29 mouse cellular contexts compared by ENCODE assay signal in genomic region chr11:5493869-5494268, GRCm38 (mm10). TPM values are rescaled to one million over a fixed set of nuclear protein-coding genes. Genes with fewer than 3 reads are reported as not detected.
A peak's percentile ranks its signal among the peaks of the same experiment; 100 is the strongest.
DNase-seq lines count a peak whose midpoint lies in the region; ATAC-seq and TF ChIP-seq lines count a peak whose summit lies in the region.
"Had no signal": no experiment of that assay in that cellular context is flagged by ENCODE, and none has a peak within 500 bp of the region (broad histone marks: within the 10 kb centered on the region; RNA-seq: fewer than 3 reads in every experiment).

No protein-coding gene starts in this region.

- H3K9me3 ChIP-seq in E14TG2a.4 (ENCODE audit: low read length), result no peaks in the 10 kb centered on the region
- no peaks in the 10 kb centered on the region for H3K9me3 ChIP-seq in embryonic facial prominence, embryonic 11.5 days (replicated peaks; ENCODE audit: control insufficient read depth, low read length)
- H3K9me3 ChIP-seq: forebrain, embryonic 12.5 days; limb, embryonic 13.5 days; lung, embryonic 15.5 days; midbrain, embryonic 12.5 days had no signal

- H3K27me3 ChIP-seq in E14TG2a.4 (ENCODE audit: insufficient read depth, low read length), result no peaks in the 10 kb centered on the region
- no peaks in the 10 kb centered on the region for H3K27me3 ChIP-seq in embryonic facial prominence, embryonic 11.5 days (ENCODE audit: control insufficient read depth, insufficient read depth, low read length)
- H3K27me3 ChIP-seq: CH12.LX; forebrain, embryonic 12.5 days; limb, embryonic 13.5 days; lung, embryonic 15.5 days; midbrain, embryonic 12.5 days had no signal

- DNase-seq in 3T3-L1 (ENCODE audit: low read depth, low spot score), result peak; percentile 34
- DNase-seq in embryo, embryonic 10.5 days (ENCODE audit: low spot score), result peak; percentile 71
- DNase-seq in embryonic facial prominence, embryonic 11.5 days (ENCODE audit: low spot score), result peak; percentile 53
- no peak for DNase-seq in heart, postnatal 36 days
- DNase-seq in heart, postnatal 10 days, result no peak
- DNase-seq in frontal cortex, postnatal 36 days (ENCODE audit: low spot score in 2 of 2), result no peak
- DNase-seq: adrenal gland, adult 8-10 months; cerebellum, adult 8-10 months; cerebellum, postnatal 36 days; forebrain, postnatal 0 days; gastrocnemius, postnatal 25 days; heart, adult 18-20 months; kidney, postnatal 14 days; layer of hippocampus, adult 9-11 months; retina, postnatal 1 day; right cerebral cortex, postnatal 14 days; thymus, postnatal 4 days had no signal

- no peak for ATAC-seq in embryonic facial prominence, embryonic 11.5 days (replicated peaks; ENCODE audit: insufficient number of reproducible peaks, low FRiP score, low TSS enrichment, low read depth)
- no peak for ATAC-seq in granulocyte monocyte progenitor cell, adult 5-6 weeks (replicated peaks; ENCODE audit: poor library complexity, severe bottlenecking)
- ATAC-seq: activated CD4-positive, CD25-positive, alpha-beta regulatory T cell, adult 4 months; forebrain, postnatal 0 days; intestine, embryonic 16.5 days had no signal

- intact Hi-C loops in heart, postnatal 36 days (cut with DNase I), result no loop called here
- intact Hi-C loops in heart, postnatal 10 days (cut with DNase I), result no loop called here

- no peak for TF ChIP-seq CTCF in E14TG2a.4 (conservative IDR thresholded peaks at IDR 0.05; ENCODE audit: low read length)

- H3K4me3 ChIP-seq in E14TG2a.4 (replicated peaks; ENCODE audit: low read length), result peak overlapping the region; percentile 70
- no peak overlapping the region for H3K4me3 ChIP-seq in embryonic facial prominence, embryonic 11.5 days (ENCODE audit: low read depth, low read length)
- H3K4me3 ChIP-seq: erythroblast, embryonic 14.5 days; forebrain, embryonic 12.5 days; limb, embryonic 13.5 days; lung, embryonic 15.5 days; midbrain, embryonic 12.5 days had no signal

- H3K27ac ChIP-seq in embryonic facial prominence, embryonic 11.5 days (replicated peaks; ENCODE audit: low read depth, low read length), result no peak overlapping the region
- H3K27ac ChIP-seq: forebrain, embryonic 12.5 days; limb, embryonic 13.5 days; lung, embryonic 15.5 days; midbrain, embryonic 12.5 days had no signal

- H3K36me3 ChIP-seq in E14TG2a.4 (ENCODE audit: insufficient read depth, low read length), result peaks cover 6% of the 10 kb centered on the region
- H3K36me3 ChIP-seq in embryonic facial prominence, embryonic 11.5 days (replicated peaks; ENCODE audit: control insufficient read depth, insufficient read depth, low read depth, low read length), result no peaks in the 10 kb centered on the region
- H3K36me3 ChIP-seq: forebrain, embryonic 12.5 days; limb, embryonic 13.5 days; lung, embryonic 15.5 days; midbrain, embryonic 12.5 days had no signal

- H3K9ac ChIP-seq in embryonic facial prominence, embryonic 11.5 days (replicated peaks; ENCODE audit: low read length), result no peak overlapping the region
- H3K9ac ChIP-seq: forebrain, embryonic 12.5 days; forebrain, postnatal 0 days; limb, embryonic 13.5 days; lung, embryonic 15.5 days; midbrain, embryonic 12.5 days had no signal

- H3K4me1 ChIP-seq in E14TG2a.4 (replicated peaks; ENCODE audit: low read depth, low read length), result peaks cover 83% of the 10 kb centered on the region
- no peaks in the 10 kb centered on the region for H3K4me1 ChIP-seq in embryonic facial prominence, embryonic 11.5 days (ENCODE audit: control insufficient read depth, insufficient read depth, low read length)
- H3K4me1 ChIP-seq: forebrain, embryonic 12.5 days; limb, embryonic 13.5 days; midbrain, embryonic 12.5 days had no signal

- H3K4me2 ChIP-seq in embryonic facial prominence, embryonic 11.5 days (ENCODE audit: low read depth, low read length), result no peak overlapping the region
- H3K4me2 ChIP-seq: forebrain, embryonic 12.5 days; heart, embryonic 11.5 days; limb, embryonic 13.5 days; liver, embryonic 11.5 days; lung, embryonic 15.5 days; midbrain, embryonic 12.5 days had no signal

- 21% methylated on average over 2 of the region's 2 CpGs for WGBS in embryonic facial prominence, embryonic 11.5 days

RNA-seq across cellular contexts. Expression of gene Xbp1, which starts 26.6 kb away (rescaled TPM):
- polyA plus RNA-seq in embryonic facial prominence, embryonic 11.5 days (2014; fragmentation: Nextera tagmentation; extraction: Ambion mirVana), result 152 and 161 TPM in 2 replicates
- 10 to 100 TPM; 59.2 to 65.2 TPM for total RNA-seq in heart, postnatal 36 days (2021)
- 10 to 100 TPM; 48.9 to 55.5 TPM for total RNA-seq in heart, postnatal 10 days (2021)
- 197 TPM in 2 replicates for total RNA-seq in granulocyte monocyte progenitor cell, adult 5-6 weeks (2014; fragmentation: Nextera tagmentation)
- 194 and 200 TPM in 2 replicates for total RNA-seq in granulocyte monocyte progenitor cell, adult 5-6 weeks (2017)

RNA-seq across cellular contexts. Expression of gene Ccdc117, which starts 48.1 kb away (rescaled TPM):
- polyA plus RNA-seq in embryonic facial prominence, embryonic 11.5 days (2014; fragmentation: Nextera tagmentation; extraction: Ambion mirVana), result 32.1 and 33.1 TPM in 2 replicates
- 10 to 100 TPM; 19.5 to 23.2 TPM for total RNA-seq in heart, postnatal 36 days (2021)
- total RNA-seq in heart, postnatal 10 days (2021), result 10 to 100 TPM; 13.9 to 17.1 TPM
- total RNA-seq in granulocyte monocyte progenitor cell, adult 5-6 weeks (2014; fragmentation: Nextera tagmentation), result 16.3 and 18.5 TPM in 2 replicates
- 26.1 and 38.3 TPM in 2 replicates for total RNA-seq in granulocyte monocyte progenitor cell, adult 5-6 weeks (2017)

RNA-seq across cellular contexts. Expression of gene Znrf3, which starts 49.2 kb away (rescaled TPM):
- polyA plus RNA-seq in embryonic facial prominence, embryonic 11.5 days (2014; fragmentation: Nextera tagmentation; extraction: Ambion mirVana), result 11.7 and 12.0 TPM in 2 replicates
- 1 to 10 TPM; 8.7 to 9.1 TPM for total RNA-seq in heart, postnatal 36 days (2021)
- 10 to 100 TPM; 11.9 to 14.7 TPM for total RNA-seq in heart, postnatal 10 days (2021)
- 6.4 and 8.6 TPM in 2 replicates for total RNA-seq in granulocyte monocyte progenitor cell, adult 5-6 weeks (2014; fragmentation: Nextera tagmentation)
- total RNA-seq in granulocyte monocyte progenitor cell, adult 5-6 weeks (2017), result 2.2 TPM in 2 replicates

Comparison
In these comparisons a context has a peak if more than half of its experiments do, and no peak if none do; other contexts are left out.
1. DNase-seq: peak in 3T3-L1 (single experiment), embryo, embryonic 10.5 days (single experiment) and embryonic facial prominence, embryonic 11.5 days (single experiment); none in heart, postnatal 36 days (0 of 2), heart, postnatal 10 days (0 of 2) and frontal cortex, postnatal 36 days (0 of 2).